Mouse (Mus musculus): ENCODE data around the gene Tubb4b.
"Not testable (repeated sequence)": the region's sequence is repeated elsewhere in the genome, so short reads cannot be mapped to it uniquely, and the experiment has no call there.

DNA sequence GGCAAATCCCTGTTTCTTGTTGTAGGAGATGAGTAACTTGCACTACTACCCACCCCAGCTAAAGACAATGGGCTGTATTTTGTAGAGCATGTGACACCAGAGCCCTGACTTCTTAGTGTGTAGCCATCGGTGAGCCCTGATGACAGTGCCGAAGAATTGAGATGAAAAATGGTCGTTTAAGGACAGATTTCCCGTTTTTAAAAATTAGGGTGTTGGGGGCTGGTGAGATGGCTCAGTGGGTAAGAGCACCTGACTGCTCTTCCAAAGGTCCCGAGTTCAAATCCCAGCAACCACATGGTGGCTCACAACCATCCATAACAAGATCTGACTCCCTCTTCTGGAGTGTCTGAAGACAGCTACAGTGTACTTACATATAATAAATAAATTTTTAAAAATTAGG, 32.7 kb upstream of the Tubb4b start:
- TF ChIP-seq CHD2 (IDR thresholded peaks at IDR 0.05; ENCODE audit: low read depth, low read length); ZNF384 (IDR thresholded peaks at IDR 0.05; ENCODE audit: low read depth, low read length); ZC3H11A (IDR thresholded peaks at IDR 0.05; ENCODE audit: borderline replicate concordance, low read depth, low read length); HCFC1 (IDR thresholded peaks at IDR 0.05; ENCODE audit: borderline replicate concordance, insufficient read depth, low read length); MAFK (IDR thresholded peaks at IDR 0.05; ENCODE audit: insufficient read depth, low read depth, low read length): not testable (repeated sequence)
